Mouse (Mus musculus): ENCODE data around the gene Gbgt1. TPM values are rescaled to one million over a fixed set of nuclear protein-coding genes. Genes with fewer than 3 reads are reported as not detected.

The Gbgt1 gene
- polyA plus RNA-seq, 1 experiment from 2014 or later: 3.5 TPM

DNA sequence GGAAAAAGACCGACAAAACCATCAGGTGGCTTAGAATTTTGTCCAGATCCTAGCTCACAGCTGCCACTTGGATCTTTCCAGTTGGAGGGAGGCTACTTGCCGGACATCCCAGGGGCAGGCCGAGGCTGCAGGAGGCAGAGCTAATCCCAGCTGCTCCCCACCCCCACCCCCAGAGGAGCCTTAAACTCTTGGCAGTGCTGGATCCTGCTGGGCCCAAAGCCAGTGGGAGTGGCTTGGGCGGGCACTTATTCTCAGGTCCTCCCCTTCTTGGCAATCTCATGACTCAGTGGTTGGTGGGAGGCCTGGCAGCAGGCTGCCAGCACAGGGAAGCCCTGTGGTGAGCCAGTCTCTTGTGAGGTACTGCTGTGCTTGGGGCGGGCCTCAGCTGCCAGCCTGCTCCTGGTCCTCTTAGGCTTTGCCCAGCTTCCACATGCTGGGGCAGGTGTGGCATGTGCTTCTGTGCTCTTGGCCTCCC is 27.0 kb downstream of the Gbgt1 start:
- peak; percentile 71 for ATAC-seq (ENCODE audit: low FRiP score, low TSS enrichment)
- no peaks in the 10 kb centered on the region for H3K9me3 ChIP-seq (ENCODE audit: control insufficient read depth, low read length)
- H3K27ac ChIP-seq (ENCODE audit: low read depth, low read length): no peak overlapping the region
- no peak overlapping the region for H3K4me2 ChIP-seq (replicated peaks; ENCODE audit: low read depth, low read length)
- WGBS: 33% methylated on average over 5 of the region's 5 CpGs
- no peak overlapping the region for H3K9ac ChIP-seq (ENCODE audit: low read depth, low read length)
- H3K27me3 ChIP-seq (ENCODE audit: control insufficient read depth, insufficient read depth, low read length): no peaks in the 10 kb centered on the region
- no peak overlapping the region for H3K4me3 ChIP-seq (ENCODE audit: low read length)
- peaks cover 33% of the 10 kb centered on the region for H3K4me1 ChIP-seq (ENCODE audit: control insufficient read depth, insufficient read depth, low read length)
- peaks cover 5% of the 10 kb centered on the region; the same call in 1 of the 2 replicates for H3K36me3 ChIP-seq (ENCODE audit: control insufficient read depth, insufficient read depth, low read length)

DNA sequence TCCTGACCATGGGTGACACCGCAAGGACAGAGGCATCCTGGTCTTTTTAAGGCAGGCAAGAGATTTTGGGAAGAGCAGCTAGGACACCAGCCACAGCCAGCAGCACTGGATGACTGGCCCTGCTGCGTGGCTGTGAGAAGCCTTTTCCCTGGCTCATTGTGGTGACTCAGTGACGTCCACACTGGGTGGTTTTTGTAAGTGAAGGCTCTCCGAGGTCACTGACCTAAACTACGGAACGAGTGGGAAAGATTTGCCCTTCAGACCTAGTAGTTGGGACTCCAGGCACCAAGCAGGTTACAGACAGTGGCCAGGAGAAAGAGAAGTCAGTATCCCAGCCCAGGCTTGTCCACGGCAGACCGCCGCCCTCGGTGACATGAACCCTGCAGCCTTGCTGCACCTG is 27.7 kb downstream of the Gbgt1 start:
- WGBS: 79% methylated on average over 10 of the region's 10 CpGs
- Histone ChIP-seq H3K4me2 (replicated peaks; ENCODE audit: low read depth, low read length) (no peak overlapping the region), H3K27me3 (ENCODE audit: control insufficient read depth, insufficient read depth, low read length) (no peaks in the 10 kb centered on the region), H3K9me3 (ENCODE audit: control insufficient read depth, low read length) (no peaks in the 10 kb centered on the region), H3K27ac (ENCODE audit: low read depth, low read length) (peak overlapping the region; percentile 71; the same call in 1 of the 2 replicates), H3K36me3 (ENCODE audit: control insufficient read depth, insufficient read depth, low read length) (peaks cover 5% of the 10 kb centered on the region; the same call in 1 of the 2 replicates), H3K4me3 (ENCODE audit: low read length) (no peak overlapping the region), H3K9ac (ENCODE audit: low read depth, low read length) (no peak overlapping the region), H3K4me1 (ENCODE audit: control insufficient read depth, insufficient read depth, low read length) (peaks cover 33% of the 10 kb centered on the region)
- no peak for ATAC-seq (ENCODE audit: low FRiP score, low TSS enrichment)

DNA sequence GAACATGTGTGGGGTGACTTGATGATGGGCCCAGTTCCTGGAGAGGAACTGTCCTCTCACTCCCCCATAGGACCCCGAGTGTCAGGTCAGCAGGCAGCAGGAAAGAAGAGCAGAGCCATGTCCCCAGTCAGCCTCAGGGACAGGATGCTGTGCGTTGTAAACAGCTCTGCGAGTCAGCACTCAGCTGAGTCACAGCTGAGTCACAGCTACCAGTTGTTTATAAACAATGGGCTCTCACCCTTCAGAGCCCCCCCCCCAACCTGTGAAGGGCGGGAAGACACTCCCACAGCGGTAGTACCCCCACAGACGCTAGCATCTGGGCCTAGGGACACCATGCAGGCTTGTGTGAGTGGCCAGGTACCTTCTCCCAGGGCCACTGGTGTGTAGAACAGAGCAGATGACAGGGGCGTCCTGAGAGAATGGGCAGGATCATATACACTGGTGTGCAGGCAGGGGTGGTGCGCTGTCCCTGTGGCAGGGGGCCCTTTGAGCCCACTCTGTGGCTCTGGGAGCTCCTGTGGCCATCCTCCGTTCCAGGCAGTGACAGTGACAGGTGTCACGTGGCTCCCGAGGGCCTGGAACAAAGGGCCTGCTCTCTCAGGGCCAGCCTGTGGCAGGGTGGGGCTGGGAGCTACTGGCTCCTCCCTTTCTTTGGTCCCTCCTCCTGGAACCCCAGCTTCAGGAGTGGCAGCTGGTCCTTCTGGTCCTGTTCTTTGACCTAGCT is 28.7 kb downstream of the Gbgt1 start:
- Histone ChIP-seq H3K36me3 (ENCODE audit: control insufficient read depth, insufficient read depth, low read length) (peaks cover 5% of the 10 kb centered on the region; the same call in 1 of the 2 replicates), H3K9ac (ENCODE audit: low read depth, low read length) (peak overlapping the region; percentile 8; the same call in 1 of the 2 replicates), H3K4me1 (ENCODE audit: control insufficient read depth, insufficient read depth, low read length) (peaks cover 41% of the 10 kb centered on the region), H3K27me3 (ENCODE audit: control insufficient read depth, insufficient read depth, low read length) (no peaks in the 10 kb centered on the region), H3K4me3 (ENCODE audit: low read length) (no peak overlapping the region), H3K4me2 (replicated peaks; ENCODE audit: low read depth, low read length) (no peak overlapping the region), H3K9me3 (ENCODE audit: control insufficient read depth, low read length) (no peaks in the 10 kb centered on the region), H3K27ac (ENCODE audit: low read depth, low read length) (peak overlapping the region; percentile 71)
- 14% methylated on average over 11 of the region's 11 CpGs for WGBS
- peak; percentile 67 for ATAC-seq (ENCODE audit: low FRiP score, low TSS enrichment)

DNA sequence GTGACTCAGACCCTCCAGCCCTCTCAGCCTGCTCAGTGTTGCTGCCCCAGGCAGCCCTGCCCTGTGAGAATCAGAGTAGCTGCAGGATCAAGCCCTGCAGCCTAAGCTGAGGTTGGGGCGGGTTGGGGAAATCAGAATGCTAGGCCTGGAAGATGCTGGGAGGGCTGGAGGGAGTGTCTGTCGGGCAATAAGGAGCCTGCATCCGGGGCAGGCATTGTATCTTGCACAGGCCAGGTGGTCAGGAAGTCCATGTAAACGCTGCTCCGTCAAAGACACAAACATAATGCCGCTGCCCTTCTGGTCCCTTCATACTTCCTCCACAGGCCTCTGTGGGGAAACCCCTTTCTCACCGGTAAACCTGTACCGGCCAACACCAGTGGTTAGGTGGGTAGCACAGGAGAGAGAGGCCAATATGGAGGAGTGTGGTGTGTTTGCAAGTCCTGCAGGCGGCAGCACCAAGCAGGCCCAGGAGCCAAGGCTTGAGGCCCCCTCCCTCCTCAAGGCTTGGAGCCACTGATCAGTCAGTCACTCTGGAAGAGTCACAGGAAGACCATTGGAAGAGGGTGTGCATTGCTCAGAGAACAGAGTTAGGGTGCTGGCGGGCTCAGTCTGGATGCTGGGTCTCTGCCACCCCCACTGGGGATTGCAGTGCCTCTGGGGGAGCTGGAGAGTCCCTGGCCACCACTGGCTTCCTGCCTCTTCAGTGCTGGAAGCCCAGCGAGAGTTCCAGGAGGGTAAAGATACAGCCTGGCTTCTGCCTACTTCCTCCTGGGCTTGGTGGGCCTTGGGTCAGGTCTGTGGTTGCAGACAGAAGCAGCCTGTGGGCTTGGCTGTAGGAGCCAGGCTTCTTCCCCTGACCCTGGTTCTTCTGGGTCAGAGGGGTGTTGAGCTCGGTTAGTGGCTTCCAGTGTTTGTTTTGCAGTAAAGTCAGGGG is 29.5 kb downstream of the Gbgt1 start:
- Histone ChIP-seq H3K27ac (ENCODE audit: low read depth, low read length) (peak overlapping the region; percentile 71), H3K36me3 (ENCODE audit: control insufficient read depth, insufficient read depth, low read length) (peaks cover 5% of the 10 kb centered on the region; the same call in 1 of the 2 replicates), H3K27me3 (ENCODE audit: control insufficient read depth, insufficient read depth, low read length) (no peaks in the 10 kb centered on the region), H3K4me3 (ENCODE audit: low read length) (no peak overlapping the region), H3K4me1 (ENCODE audit: control insufficient read depth, insufficient read depth, low read length) (peaks cover 47% of the 10 kb centered on the region), H3K9me3 (ENCODE audit: control insufficient read depth, low read length) (no peaks in the 10 kb centered on the region), H3K9ac (ENCODE audit: low read depth, low read length) (no peak overlapping the region), H3K4me2 (replicated peaks; ENCODE audit: low read depth, low read length) (no peak overlapping the region)
- 38% methylated on average over 12 of the region's 12 CpGs for WGBS
- ATAC-seq (ENCODE audit: low FRiP score, low TSS enrichment): no peak; the same call in 1 of the 2 replicates

DNA sequence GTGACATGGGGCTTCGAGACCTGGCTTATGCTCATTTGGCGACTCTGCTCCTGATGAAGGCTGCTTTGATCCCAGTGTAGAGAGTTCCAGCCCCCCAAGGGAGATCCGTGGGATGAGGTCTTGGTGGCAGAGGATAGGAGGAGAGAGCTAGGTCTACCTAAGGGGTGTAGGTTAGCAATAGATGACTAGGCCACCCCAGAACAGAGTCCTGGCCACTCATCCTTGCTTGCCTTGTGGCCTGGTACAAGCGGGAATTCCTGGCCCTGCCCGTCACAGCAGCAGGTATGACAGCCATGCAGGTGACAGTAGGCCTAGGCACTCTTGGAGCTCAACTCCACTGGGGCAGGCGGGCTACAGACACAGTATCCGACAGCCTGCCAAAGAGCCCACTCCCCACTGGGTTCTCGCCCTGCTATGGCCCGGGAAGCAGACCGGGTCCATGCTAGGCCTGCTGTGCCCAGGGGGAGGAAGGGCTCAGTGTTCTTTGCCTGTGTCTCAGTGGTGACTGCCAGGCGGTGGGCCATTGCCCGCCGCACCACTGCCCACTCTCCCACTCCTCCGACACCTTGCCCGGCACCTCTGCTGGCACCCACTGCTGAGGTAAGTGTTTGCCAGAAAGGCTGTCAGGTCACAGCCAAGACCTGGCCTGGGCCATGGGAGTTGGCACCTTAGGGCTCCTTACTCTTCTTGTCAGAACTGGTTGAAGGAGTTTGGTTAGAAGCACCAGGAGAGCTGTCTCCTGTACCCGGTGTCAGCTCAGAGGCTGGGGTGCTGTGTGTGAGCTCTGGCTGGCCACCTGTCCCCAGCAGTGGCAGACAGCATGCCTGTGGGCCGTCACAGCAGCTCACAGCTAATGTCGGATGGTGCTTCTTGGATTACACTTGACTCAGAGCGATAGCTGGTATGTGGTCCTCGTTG is 31.0 kb downstream of the Gbgt1 start:
- Histone ChIP-seq H3K27ac (ENCODE audit: low read depth, low read length) (no peak overlapping the region), H3K4me1 (ENCODE audit: control insufficient read depth, insufficient read depth, low read length) (peaks cover 55% of the 10 kb centered on the region), H3K4me3 (ENCODE audit: low read length) (no peak overlapping the region), H3K4me2 (replicated peaks; ENCODE audit: low read depth, low read length) (no peak overlapping the region), H3K36me3 (ENCODE audit: control insufficient read depth, insufficient read depth, low read length) (no peaks in the 10 kb centered on the region), H3K9me3 (ENCODE audit: control insufficient read depth, low read length) (no peaks in the 10 kb centered on the region), H3K9ac (ENCODE audit: low read depth, low read length) (no peak overlapping the region), H3K27me3 (ENCODE audit: control insufficient read depth, insufficient read depth, low read length) (no peaks in the 10 kb centered on the region)
- ATAC-seq (ENCODE audit: low FRiP score, low TSS enrichment): no peak
- WGBS: 78% methylated on average over 20 of the region's 20 CpGs

DNA sequence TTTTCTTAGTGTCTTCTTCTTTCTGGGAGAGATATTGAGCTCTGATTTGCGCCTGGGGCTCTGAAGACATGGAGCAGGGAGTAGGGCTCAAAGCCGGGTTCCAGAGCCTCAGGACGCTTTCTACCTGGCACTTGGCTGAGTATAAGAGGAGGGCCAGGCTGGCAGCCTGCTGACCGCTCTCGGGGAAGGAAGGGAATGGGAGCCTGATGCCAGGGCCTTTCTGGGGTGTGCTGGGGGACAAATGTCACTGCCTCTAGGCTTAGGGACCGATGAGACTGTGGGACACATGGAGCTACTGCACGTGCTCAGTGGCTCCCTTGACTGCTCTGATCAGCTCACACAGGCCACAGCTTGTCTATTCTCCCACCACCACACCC is 31.7 kb downstream of the Gbgt1 start:
- H3K27ac ChIP-seq (ENCODE audit: low read depth, low read length): no peak overlapping the region
- H3K36me3 ChIP-seq (ENCODE audit: control insufficient read depth, insufficient read depth, low read length): no peaks in the 10 kb centered on the region
- ATAC-seq (ENCODE audit: low FRiP score, low TSS enrichment): no peak
- no peak overlapping the region for H3K4me2 ChIP-seq (replicated peaks; ENCODE audit: low read depth, low read length)
- WGBS: 70% methylated on average over 7 of the region's 7 CpGs
- no peak overlapping the region for H3K4me3 ChIP-seq (ENCODE audit: low read length)
- H3K4me1 ChIP-seq (ENCODE audit: control insufficient read depth, insufficient read depth, low read length): peaks cover 60% of the 10 kb centered on the region
- H3K9me3 ChIP-seq (ENCODE audit: control insufficient read depth, low read length): no peaks in the 10 kb centered on the region
- no peak overlapping the region; the same call in 1 of the 2 replicates for H3K9ac ChIP-seq (ENCODE audit: low read depth, low read length)
- H3K27me3 ChIP-seq (ENCODE audit: control insufficient read depth, insufficient read depth, low read length): no peaks in the 10 kb centered on the region

DNA sequence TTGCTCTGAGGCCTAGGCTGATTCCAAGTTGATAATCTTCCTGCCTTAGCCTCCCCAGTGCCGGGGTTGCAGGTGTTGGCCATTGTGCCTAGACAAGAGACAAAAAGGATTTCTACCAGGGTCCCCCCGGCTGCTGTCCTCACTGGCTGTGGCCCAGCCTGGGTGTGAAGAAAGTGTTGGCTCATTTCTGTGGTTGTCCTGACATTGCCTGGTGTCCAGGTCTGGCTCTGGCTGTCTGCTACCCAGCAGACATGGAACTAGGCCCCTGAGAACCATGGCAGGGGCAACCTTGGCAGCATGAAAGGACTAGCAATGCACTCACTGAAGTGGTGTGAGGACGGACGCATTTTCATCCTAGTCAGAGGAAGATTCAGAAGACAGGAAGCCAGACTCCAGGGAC is 33.2 kb downstream of the Gbgt1 start:
- ATAC-seq (ENCODE audit: low FRiP score, low TSS enrichment): no peak
- Histone ChIP-seq H3K27me3 (ENCODE audit: control insufficient read depth, insufficient read depth, low read length) (no peaks in the 10 kb centered on the region), H3K9ac (ENCODE audit: low read depth, low read length) (no peak overlapping the region), H3K4me3 (ENCODE audit: low read length) (no peak overlapping the region), H3K4me1 (ENCODE audit: control insufficient read depth, insufficient read depth, low read length) (peaks cover 55% of the 10 kb centered on the region), H3K9me3 (ENCODE audit: control insufficient read depth, low read length) (no peaks in the 10 kb centered on the region), H3K36me3 (ENCODE audit: control insufficient read depth, insufficient read depth, low read length) (no peaks in the 10 kb centered on the region), H3K4me2 (replicated peaks; ENCODE audit: low read depth, low read length) (no peak overlapping the region), H3K27ac (ENCODE audit: low read depth, low read length) (no peak overlapping the region)
- 79% methylated on average over 4 of the region's 4 CpGs for WGBS

DNA sequence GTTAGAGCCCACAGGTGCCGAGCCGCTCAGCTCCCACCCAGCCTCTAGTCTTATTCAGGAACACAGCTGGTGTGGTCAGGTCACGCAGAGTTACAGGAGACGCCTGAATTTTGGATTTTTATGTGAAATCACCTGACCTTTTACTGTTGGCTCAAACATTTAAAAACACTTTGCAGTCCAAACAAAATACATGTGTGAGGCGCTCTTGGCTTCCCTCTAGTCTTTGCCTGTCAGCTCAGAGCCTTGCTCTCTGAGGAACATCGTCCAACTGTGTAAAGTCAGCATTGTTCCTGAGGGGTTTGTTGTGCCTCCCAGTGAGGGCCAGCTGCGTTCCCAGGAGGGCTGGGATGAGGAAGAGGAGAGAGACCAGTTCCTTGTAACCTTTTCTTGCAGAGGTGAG is 33.6 kb downstream of the Gbgt1 start:
- Histone ChIP-seq H3K36me3 (ENCODE audit: control insufficient read depth, insufficient read depth, low read length) (no peaks in the 10 kb centered on the region), H3K9me3 (ENCODE audit: control insufficient read depth, low read length) (no peaks in the 10 kb centered on the region), H3K4me3 (ENCODE audit: low read length) (no peak overlapping the region), H3K4me2 (replicated peaks; ENCODE audit: low read depth, low read length) (no peak overlapping the region), H3K27ac (ENCODE audit: low read depth, low read length) (peak overlapping the region; percentile 1; the same call in 1 of the 2 replicates), H3K4me1 (ENCODE audit: control insufficient read depth, insufficient read depth, low read length) (peaks cover 54% of the 10 kb centered on the region), H3K27me3 (ENCODE audit: control insufficient read depth, insufficient read depth, low read length) (no peaks in the 10 kb centered on the region), H3K9ac (ENCODE audit: low read depth, low read length) (no peak overlapping the region)
- 54% methylated on average over 7 of the region's 7 CpGs for WGBS
- no peak for ATAC-seq (ENCODE audit: low FRiP score, low TSS enrichment)
